8 mouse cellular contexts compared by ENCODE assay signal in the genomic region with DNA sequence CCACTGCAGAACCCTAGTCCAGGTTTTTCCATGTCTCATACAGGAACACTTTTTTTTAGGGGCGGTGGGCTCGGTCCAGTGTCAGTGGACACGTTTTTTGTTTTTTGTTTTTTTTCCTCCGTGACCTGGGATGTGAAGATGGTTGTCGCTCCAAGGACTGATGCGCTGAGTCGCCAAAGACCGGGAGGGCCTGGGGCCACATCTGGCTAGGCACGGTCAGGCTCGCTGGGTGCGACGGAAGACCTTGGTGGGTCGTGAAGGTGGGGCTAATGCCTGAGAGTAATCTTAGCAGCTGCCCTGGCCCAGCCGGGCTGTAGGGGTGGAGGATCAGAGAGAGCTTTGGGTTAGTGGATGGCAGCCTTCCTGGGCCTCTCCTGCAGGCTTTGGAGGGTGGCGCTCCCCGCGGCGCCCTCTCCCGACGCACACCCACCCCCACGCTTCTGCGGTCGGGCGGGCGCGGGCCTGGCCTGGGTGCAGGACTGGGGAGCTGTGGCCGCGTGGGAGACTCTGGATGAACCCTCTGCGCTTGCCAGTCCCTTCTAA. TPM values are rescaled to one million over a fixed set of nuclear protein-coding genes. Genes with fewer than 3 reads are reported as not detected.
A peak's percentile ranks its signal among the peaks of the same experiment; 100 is the strongest.
DNase-seq lines count a peak whose midpoint lies in the region; ATAC-seq and TF ChIP-seq lines count a peak whose summit lies in the region.

No protein-coding gene starts in this region.

- no peaks in the 10 kb centered on the region for H3K9me3 ChIP-seq in forebrain, embryonic 15.5 days
- H3K9me3 ChIP-seq in intestine, embryonic 15.5 days = no peaks in the 10 kb centered on the region
- H3K9me3 ChIP-seq in stomach, postnatal 0 days (ENCODE audit: control insufficient read depth, low read length) = no peaks in the 10 kb centered on the region

- H3K36me3 ChIP-seq in forebrain, embryonic 15.5 days = no peaks in the 10 kb centered on the region
- H3K36me3 ChIP-seq in intestine, embryonic 15.5 days = no peaks in the 10 kb centered on the region; the same call in 1 of the 2 replicates
- H3K36me3 ChIP-seq in stomach, postnatal 0 days (ENCODE audit: control insufficient read depth, insufficient read depth, low read length) = no peaks in the 10 kb centered on the region

- peak; percentile 77 for DNase-seq in cerebellum, adult 11-12 months
- DNase-seq in cerebellum, adult 11 months = no peak
- peak; percentile 19 to 26 for DNase-seq in B cell, adult 2 months
- DNase-seq in c-Kit-positive CD71-positive TER-119-negative erythroid progenitor cells, embryonic 14.5 days (ENCODE audit: low read depth) = peak; percentile 35
- DNase-seq in stomach, postnatal 0 days (ENCODE audit: low spot score) = no peak

- peak overlapping the region; percentile 97 for H3K4me2 ChIP-seq in forebrain, embryonic 15.5 days (replicated peaks)
- H3K4me2 ChIP-seq in intestine, embryonic 15.5 days (replicated peaks) = peak overlapping the region; percentile 89
- peak overlapping the region; percentile 97 for H3K4me2 ChIP-seq in stomach, postnatal 0 days (replicated peaks; ENCODE audit: low read depth)

- H3K27ac ChIP-seq in forebrain, embryonic 15.5 days (replicated peaks) = peak overlapping the region; percentile 95
- H3K27ac ChIP-seq in intestine, embryonic 15.5 days = peak overlapping the region; percentile 91
- H3K27ac ChIP-seq in stomach, postnatal 0 days (replicated peaks) = peak overlapping the region; percentile 92

- H3K9ac ChIP-seq in forebrain, embryonic 15.5 days (replicated peaks) = peak overlapping the region; percentile 90
- H3K9ac ChIP-seq in intestine, embryonic 15.5 days = peak overlapping the region; percentile 87
- peak overlapping the region; percentile 85 for H3K9ac ChIP-seq in stomach, postnatal 0 days (ENCODE audit: low read length)

- ATAC-seq in forebrain, embryonic 15.5 days (replicated peaks) = peak; percentile 4; the same call in 1 of the 2 replicates
- peak; percentile 8; the same call in 1 of the 2 replicates for ATAC-seq in intestine, embryonic 15.5 days
- peak; percentile 50 for ATAC-seq in megakaryocyte-erythroid progenitor cell, adult 5-6 weeks (replicated peaks; ENCODE audit: low FRiP score, low TSS enrichment, poor library complexity, severe bottlenecking)
- no peak for ATAC-seq in stomach, postnatal 0 days (ENCODE audit: low FRiP score, low TSS enrichment)

- peaks cover 14% of the 10 kb centered on the region; the same call in 1 of the 2 replicates for H3K27me3 ChIP-seq in forebrain, embryonic 15.5 days
- H3K27me3 ChIP-seq in intestine, embryonic 15.5 days (replicated peaks) = no peaks in the 10 kb centered on the region
- H3K27me3 ChIP-seq in stomach, postnatal 0 days (ENCODE audit: control insufficient read depth, insufficient read depth, low read length) = no peaks in the 10 kb centered on the region

- TF ChIP-seq EP300 in stomach, postnatal 0 days (optimal IDR thresholded peaks at IDR 0.05) = no peak

- whole genome bisulfite sequencing in forebrain, embryonic 15.5 days = 0% methylated on average over 29 of the region's 29 CpGs
- WGBS in intestine, embryonic 15.5 days = under 1% methylated on average over 29 of the region's 29 CpGs
- under 1% methylated on average over 28 of the region's 29 CpGs for WGBS in stomach, postnatal 0 days

- TF ChIP-seq CTCF in stomach, postnatal 0 days (IDR thresholded peaks at IDR 0.05; ENCODE audit: low read depth) = no peak

- peaks cover 50% of the 10 kb centered on the region for H3K4me1 ChIP-seq in forebrain, embryonic 15.5 days
- peaks cover 39% of the 10 kb centered on the region for H3K4me1 ChIP-seq in intestine, embryonic 15.5 days (replicated peaks)
- H3K4me1 ChIP-seq in stomach, postnatal 0 days (replicated peaks; ENCODE audit: control insufficient read depth, insufficient read depth) = no peaks in the 10 kb centered on the region; the same call in 1 of the 2 replicates

- H3K4me3 ChIP-seq in forebrain, embryonic 15.5 days = peak overlapping the region; percentile 90
- H3K4me3 ChIP-seq in intestine, embryonic 15.5 days (replicated peaks) = peak overlapping the region; percentile 85
- H3K4me3 ChIP-seq in stomach, postnatal 0 days (ENCODE audit: low read depth, low read length) = peak overlapping the region; percentile 79

RNA-seq across cellular contexts. Expression of a gene that starts 0.8 kb away (rescaled TPM):
- 76.9 and 108 TPM in 2 replicates for polyA plus RNA-seq in forebrain, embryonic 15.5 days (2015; fragmentation: Nextera tagmentation; extraction: Ambion mirVana)
- 28.7 and 28.9 TPM in 2 replicates for polyA plus RNA-seq in intestine, embryonic 15.5 days (2015; fragmentation: Nextera tagmentation; extraction: Ambion mirVana)
- 36.5 and 53.3 TPM in 2 replicates for total RNA-seq in megakaryocyte-erythroid progenitor cell, adult 5-6 weeks (2014; fragmentation: Nextera tagmentation)
- 21.7 and 33.3 TPM in 2 replicates for total RNA-seq in megakaryocyte-erythroid progenitor cell, adult 5-6 weeks (2017)
- 21.9 and 26.5 TPM in 2 replicates for polyA plus RNA-seq in stomach, postnatal 0 days (2015; fragmentation: Nextera tagmentation; extraction: Ambion mirVana)

RNA-seq across cellular contexts. Expression of a gene that starts 5.1 kb away (rescaled TPM):
- polyA plus RNA-seq in forebrain, embryonic 15.5 days (2015; fragmentation: Nextera tagmentation; extraction: Ambion mirVana) = 39.4 and 40.1 TPM in 2 replicates
- 22.4 and 23.6 TPM in 2 replicates for polyA plus RNA-seq in intestine, embryonic 15.5 days (2015; fragmentation: Nextera tagmentation; extraction: Ambion mirVana)
- total RNA-seq in megakaryocyte-erythroid progenitor cell, adult 5-6 weeks (2014; fragmentation: Nextera tagmentation) = 10.5 and 11.4 TPM in 2 replicates
- 5.6 and 6.2 TPM in 2 replicates for total RNA-seq in megakaryocyte-erythroid progenitor cell, adult 5-6 weeks (2017)
- 20.9 and 21.1 TPM in 2 replicates for polyA plus RNA-seq in stomach, postnatal 0 days (2015; fragmentation: Nextera tagmentation; extraction: Ambion mirVana)

RNA-seq across cellular contexts. Expression of a gene that starts 7.7 kb away (rescaled TPM):
- polyA plus RNA-seq in forebrain, embryonic 15.5 days (2015; fragmentation: Nextera tagmentation; extraction: Ambion mirVana) = 90.6 and 91.4 TPM in 2 replicates
- polyA plus RNA-seq in intestine, embryonic 15.5 days (2015; fragmentation: Nextera tagmentation; extraction: Ambion mirVana) = 104 and 110 TPM in 2 replicates
- total RNA-seq in megakaryocyte-erythroid progenitor cell, adult 5-6 weeks (2014; fragmentation: Nextera tagmentation) = 101 and 135 TPM in 2 replicates
- 14.1 and 30.4 TPM in 2 replicates for total RNA-seq in megakaryocyte-erythroid progenitor cell, adult 5-6 weeks (2017)
- 66.6 and 67.9 TPM in 2 replicates for polyA plus RNA-seq in stomach, postnatal 0 days (2015; fragmentation: Nextera tagmentation; extraction: Ambion mirVana)

RNA-seq across cellular contexts. Expression of a gene that starts 29.1 kb away (rescaled TPM):
- 18.5 and 23.7 TPM in 2 replicates for polyA plus RNA-seq in forebrain, embryonic 15.5 days (2015; fragmentation: Nextera tagmentation; extraction: Ambion mirVana)
- polyA plus RNA-seq in intestine, embryonic 15.5 days (2015; fragmentation: Nextera tagmentation; extraction: Ambion mirVana) = 41.1 and 46.9 TPM in 2 replicates
- 22.8 and 24.7 TPM in 2 replicates for total RNA-seq in megakaryocyte-erythroid progenitor cell, adult 5-6 weeks (2014; fragmentation: Nextera tagmentation)
- 15.5 and 16.4 TPM in 2 replicates for total RNA-seq in megakaryocyte-erythroid progenitor cell, adult 5-6 weeks (2017)
- 34.3 and 37.8 TPM in 2 replicates for polyA plus RNA-seq in stomach, postnatal 0 days (2015; fragmentation: Nextera tagmentation; extraction: Ambion mirVana)

RNA-seq across cellular contexts. Expression of a gene that starts 29.4 kb away (rescaled TPM):
- 106 and 114 TPM in 2 replicates for polyA plus RNA-seq in forebrain, embryonic 15.5 days (2015; fragmentation: Nextera tagmentation; extraction: Ambion mirVana)
- 35.5 and 38.3 TPM in 2 replicates for polyA plus RNA-seq in intestine, embryonic 15.5 days (2015; fragmentation: Nextera tagmentation; extraction: Ambion mirVana)
- total RNA-seq in megakaryocyte-erythroid progenitor cell, adult 5-6 weeks (2014; fragmentation: Nextera tagmentation) = 25.5 and 31.7 TPM in 2 replicates
- total RNA-seq in megakaryocyte-erythroid progenitor cell, adult 5-6 weeks (2017) = 15.0 and 26.5 TPM in 2 replicates
- 29.3 and 30.5 TPM in 2 replicates for polyA plus RNA-seq in stomach, postnatal 0 days (2015; fragmentation: Nextera tagmentation; extraction: Ambion mirVana)

Comparison
In these comparisons a context has a peak if more than half of its experiments do, and no peak if none do; other contexts are left out.
1. DNase-seq: peak in cerebellum, adult 11-12 months (single experiment), B cell, adult 2 months (2 of 2) and c-Kit-positive CD71-positive TER-119-negative erythroid progenitor cells, embryonic 14.5 days (single experiment); none in cerebellum, adult 11 months (single experiment) and stomach, postnatal 0 days (single experiment).
2. Peak in every context shown above with its lines, with median percentiles within 50 percentile points of each other: H3K27ac ChIP-seq, H3K4me2 ChIP-seq, H3K4me3 ChIP-seq and H3K9ac ChIP-seq.